Mouse (Mus musculus) intestine, postnatal 0 days (tissue): ENCODE data around the gene Eea1. TPM values are rescaled to one million over a fixed set of nuclear protein-coding genes. Genes with fewer than 3 reads are reported as not detected.
"Not testable (repeated sequence)": the region's sequence is repeated elsewhere in the genome, so short reads cannot be mapped to it uniquely, and the experiment has no call there.

ENCODE experiments used
- ATAC-seq: fragments of 200-750 bp; cut with Nextera tagmentation; 2 replicates; pipeline ENCODE4 v1.8.0; 2017; ENCODE audit warnings: mild to moderate bottlenecking, moderate TSS enrichment, moderate library complexity
- H3K27ac ChIP-seq: fragments of 300-500 bp; sonication (generic); 2 replicates; pipeline ENCODE4 v1.5.1; 2014; ENCODE audit warnings: mild to moderate bottlenecking, low read depth, low read length, moderate library complexity
- H3K27me3 ChIP-seq: fragments of 300-500 bp; sonication (generic); replicated peaks from 2 replicates; pipeline ENCODE4 v1.6.1; 2014; ENCODE audit warnings: low read length, mixed read lengths; ENCODE audit not compliant: control insufficient read depth, insufficient read depth
- H3K36me3 ChIP-seq: fragments of 300-500 bp; sonication (generic); 2 replicates; pipeline ENCODE4 v1.6.1; 2014; ENCODE audit warnings: mild to moderate bottlenecking, moderate library complexity; ENCODE audit not compliant: control insufficient read depth, insufficient read depth
- H3K4me1 ChIP-seq: fragments of 300-500 bp; sonication (generic); replicated peaks from 2 replicates; pipeline ENCODE4 v1.6.1; 2014; ENCODE audit warnings: antibody characterized with exemption, low read length, mixed read lengths; ENCODE audit not compliant: control insufficient read depth, insufficient read depth
- H3K4me2 ChIP-seq: fragments of 300-500 bp; sonication (generic); replicated peaks from 2 replicates; pipeline ENCODE4 v1.6.1; 2014; ENCODE audit warnings: low read depth, mild to moderate bottlenecking, moderate library complexity
- H3K4me3 ChIP-seq: fragments of 300-500 bp; sonication (generic); 2 replicates; pipeline ENCODE4 v1.5.1; 2014; ENCODE audit warnings: low read depth, low read length
- H3K9ac ChIP-seq: fragments of 300-500 bp; sonication (generic); 2 replicates; pipeline ENCODE4 v1.6.1; 2014; ENCODE audit warnings: mild to moderate bottlenecking, low read depth, low read length
- H3K9me3 ChIP-seq: fragments of 300-500 bp; sonication (generic); 2 replicates; pipeline ENCODE4 v1.6.1; 2016; ENCODE audit warnings: mixed run types; ENCODE audit not compliant: control insufficient read depth
- CTCF ChIP-seq: sonication (generic); IDR thresholded peaks from 2 replicates; pipeline ENCODE4 v1.5.1; 2016; ENCODE audit warnings: low read depth, mild to moderate bottlenecking, control low read depth, antibody characterized with exemption, moderate library complexity
- WGBS: fragments of 180-500 bp; shearing (Covaris S2); extraction: QIAGEN DNeasy Blood & Tissue Kit; methylation state at CpG from one replicate; pipeline ENCODE4 v1.1.7; 2014; 5-methylcytosine and 5-hydroxymethylcytosine counted together
- polyA plus RNA-seq: library from polyadenylated mRNA; unstranded; fragments of >200 nt; fragmentation: Nextera tagmentation; extraction: Ambion mirVana; gene quantifications from 2 replicates; pipeline ENCODE4 v1.2.1, GENCODE M21; 2015

Gene Eea1
- polyA plus RNA-seq, 1 experiment from 2014 or later = 21.3 TPM

- Histone ChIP-seq H3K27ac (no peak overlapping the region), H3K4me3 (no peak overlapping the region), H3K4me2 (no peak overlapping the region), H3K36me3 (no peaks in the 10 kb centered on the region), H3K9ac (no peak overlapping the region), H3K9me3 (no peaks in the 10 kb centered on the region), H3K27me3 (no peaks in the 10 kb centered on the region), H3K4me1 (no peaks in the 10 kb centered on the region)
- no peak for ATAC-seq
- no peak for TF ChIP-seq CTCF
- 8% methylated on average over 3 of the region's 3 CpGs for WGBS
Measured at GRCm38 (mm10) chr10:95918716-95919115, 21.7 kb upstream of the Eea1 start.

- Histone ChIP-seq H3K9me3 (no peaks in the 10 kb centered on the region), H3K27me3 (no peaks in the 10 kb centered on the region), H3K4me3 (no peak overlapping the region), H3K9ac (no peak overlapping the region), H3K4me1 (no peaks in the 10 kb centered on the region), H3K27ac (no peak overlapping the region), H3K4me2 (no peak overlapping the region), H3K36me3 (no peaks in the 10 kb centered on the region)
- no peak for TF ChIP-seq CTCF
- 70% methylated on average over 6 of the region's 6 CpGs for WGBS
- no peak for ATAC-seq
Measured at GRCm38 (mm10) chr10:95923263-95924217, 16.9 kb upstream of the Eea1 start.

- not testable (repeated sequence) for H3K27me3 ChIP-seq, H3K9ac ChIP-seq, H3K4me3 ChIP-seq, H3K36me3 ChIP-seq, H3K4me2 ChIP-seq, ATAC-seq, H3K9me3 ChIP-seq, H3K4me1 ChIP-seq, H3K27ac ChIP-seq
- 93% methylated on average over 13 of the region's 13 CpGs for WGBS
Measured at GRCm38 (mm10) chr10:95933631-95934030, 6.8 kb upstream of the Eea1 start.

GRCm38 (mm10) chr10:95940901-95941767 is 684 bp downstream of the Eea1 start:
- Histone ChIP-seq H3K4me3 (peak overlapping the region; percentile 81), H3K4me2 (peak overlapping the region; percentile 81), H3K9ac (peak overlapping the region; percentile 82), H3K36me3 (no peaks in the 10 kb centered on the region), H3K27me3 (no peaks in the 10 kb centered on the region), H3K9me3 (no peaks in the 10 kb centered on the region), H3K4me1 (no peaks in the 10 kb centered on the region), H3K27ac (peak overlapping the region; percentile 86)
- TF ChIP-seq CTCF = no peak
- peak; percentile 72 for ATAC-seq
- 3% methylated on average over 60 of the region's 69 CpGs for WGBS

GRCm38 (mm10) chr10:95941768-95942425 is 1.4 kb downstream of the Eea1 start:
- no peak for TF ChIP-seq CTCF
- WGBS = 40% methylated on average over 6 of the region's 6 CpGs
- no peak overlapping the region for H3K27ac ChIP-seq
- H3K9me3 ChIP-seq = no peaks in the 10 kb centered on the region
- H3K36me3 ChIP-seq = no peaks in the 10 kb centered on the region
- H3K4me2 ChIP-seq = peak overlapping the region; percentile 81
- H3K4me1 ChIP-seq = no peaks in the 10 kb centered on the region
- H3K27me3 ChIP-seq = no peaks in the 10 kb centered on the region
- H3K9ac ChIP-seq = no peak overlapping the region
- H3K4me3 ChIP-seq = peak overlapping the region; percentile 81
- ATAC-seq = no peak

GRCm38 (mm10) chr10:95945086-95945485 is 4.6 kb downstream of the Eea1 start:
- Histone ChIP-seq H3K27me3 (no peaks in the 10 kb centered on the region), H3K9me3 (no peaks in the 10 kb centered on the region), H3K36me3 (no peaks in the 10 kb centered on the region), H3K9ac (no peak overlapping the region), H3K4me3 (no peak overlapping the region), H3K4me2 (no peak overlapping the region), H3K27ac (no peak overlapping the region), H3K4me1 (no peaks in the 10 kb centered on the region)
- TF ChIP-seq CTCF = no peak
- 87% methylated on average over 1 of the region's 1 CpGs for WGBS
- no peak for ATAC-seq
